Mouse (Mus musculus): ENCODE data around the gene Dab2ip.

- TF ChIP-seq CTCF (IDR thresholded peaks at IDR 0.05; ENCODE audit: low read depth) = no peak
- TF ChIP-seq EP300 (optimal IDR thresholded peaks at IDR 0.05) = no peak
Observed at GRCm38 (mm10) chr2:35589385-35589784, 31.3 kb downstream of the Dab2ip start.
